Mouse (Mus musculus): ENCODE measurements around the gene B3gnt7. TPM values are rescaled to one million over a fixed set of nuclear protein-coding genes. Genes with fewer than 3 reads are reported as not detected.

Gene B3gnt7
- polyA plus RNA-seq, 1 experiment from 2014 or later: 3.7 TPM

GRCm38 (mm10) chr1:86284101-86284500 is 18.5 kb upstream of the B3gnt7 start:
- 92% methylated on average over 5 of the region's 5 CpGs for WGBS
- no peaks in the 10 kb centered on the region for H3K4me1 ChIP-seq (replicated peaks)
- no peak for ATAC-seq (ENCODE audit: low FRiP score)
- no peaks in the 10 kb centered on the region for H3K27me3 ChIP-seq
- no peak overlapping the region for H3K4me2 ChIP-seq
- H3K9ac ChIP-seq: no peak overlapping the region
- H3K36me3 ChIP-seq: no peaks in the 10 kb centered on the region
- H3K9me3 ChIP-seq: no peaks in the 10 kb centered on the region
- no peak overlapping the region for H3K27ac ChIP-seq
- no peak overlapping the region for H3K4me3 ChIP-seq

GRCm38 (mm10) chr1:86285295-86285694 is 17.3 kb upstream of the B3gnt7 start:
- no peak for ATAC-seq (ENCODE audit: low FRiP score)
- Histone ChIP-seq H3K9me3 (no peaks in the 10 kb centered on the region), H3K27ac (no peak overlapping the region), H3K4me2 (no peak overlapping the region), H3K4me3 (no peak overlapping the region), H3K36me3 (no peaks in the 10 kb centered on the region), H3K4me1 (replicated peaks) (no peaks in the 10 kb centered on the region), H3K27me3 (no peaks in the 10 kb centered on the region), H3K9ac (no peak overlapping the region)
- 80% methylated on average over 6 of the region's 6 CpGs for WGBS

- no peaks in the 10 kb centered on the region for H3K27me3 ChIP-seq
- no peak overlapping the region for H3K4me3 ChIP-seq
- H3K36me3 ChIP-seq: no peaks in the 10 kb centered on the region
- H3K4me2 ChIP-seq: no peak overlapping the region
- no peak overlapping the region for H3K27ac ChIP-seq
- no peak for ATAC-seq (ENCODE audit: low FRiP score)
- H3K4me1 ChIP-seq (replicated peaks): no peaks in the 10 kb centered on the region
- 84% methylated on average over 4 of the region's 4 CpGs for WGBS
- no peak overlapping the region for H3K9ac ChIP-seq
- H3K9me3 ChIP-seq: no peaks in the 10 kb centered on the region
These were observed 15.2 kb upstream of the B3gnt7 start for GRCm38 (mm10) chr1:86287473-86287872.

- peaks cover 10% of the 10 kb centered on the region; the same call in 1 of the 2 replicates for H3K4me1 ChIP-seq (replicated peaks)
- H3K9me3 ChIP-seq: no peaks in the 10 kb centered on the region
- H3K27me3 ChIP-seq: peaks cover 3% of the 10 kb centered on the region
- no peak overlapping the region for H3K4me3 ChIP-seq
- no peaks in the 10 kb centered on the region for H3K36me3 ChIP-seq
- no peak overlapping the region for H3K27ac ChIP-seq
- no peak overlapping the region for H3K9ac ChIP-seq
- 81% methylated on average over 3 of the region's 3 CpGs for WGBS
- no peak for ATAC-seq (ENCODE audit: low FRiP score)
- no peak overlapping the region for H3K4me2 ChIP-seq
These were observed 12.2 kb upstream of the B3gnt7 start for GRCm38 (mm10) chr1:86290452-86290851.

- WGBS: 88% methylated on average over 3 of the region's 3 CpGs
- Histone ChIP-seq H3K27me3 (peaks cover 12% of the 10 kb centered on the region), H3K4me1 (replicated peaks) (peaks cover 10% of the 10 kb centered on the region; the same call in 1 of the 2 replicates), H3K4me2 (no peak overlapping the region), H3K9ac (no peak overlapping the region), H3K9me3 (no peaks in the 10 kb centered on the region), H3K27ac (no peak overlapping the region), H3K36me3 (no peaks in the 10 kb centered on the region), H3K4me3 (no peak overlapping the region)
- no peak for ATAC-seq (ENCODE audit: low FRiP score)
These were observed 9.5 kb upstream of the B3gnt7 start for GRCm38 (mm10) chr1:86293091-86293490.

GRCm38 (mm10) chr1:86293868-86294267 is 8.8 kb upstream of the B3gnt7 start:
- no peak overlapping the region for H3K9ac ChIP-seq
- no peaks in the 10 kb centered on the region for H3K9me3 ChIP-seq
- no peak overlapping the region for H3K27ac ChIP-seq
- H3K4me3 ChIP-seq: no peak overlapping the region
- H3K36me3 ChIP-seq: no peaks in the 10 kb centered on the region
- WGBS: 93% methylated on average over 5 of the region's 5 CpGs
- peaks cover 10% of the 10 kb centered on the region; the same call in 1 of the 2 replicates for H3K4me1 ChIP-seq (replicated peaks)
- no peak for ATAC-seq (ENCODE audit: low FRiP score)
- H3K27me3 ChIP-seq: peaks cover 16% of the 10 kb centered on the region
- H3K4me2 ChIP-seq: no peak overlapping the region

GRCm38 (mm10) chr1:86294472-86294871 is 8.2 kb upstream of the B3gnt7 start:
- peaks cover 16% of the 10 kb centered on the region for H3K27me3 ChIP-seq
- no peak overlapping the region for H3K9ac ChIP-seq

GRCm38 (mm10) chr1:86300093-86300492 is 2.5 kb upstream of the B3gnt7 start:
- Histone ChIP-seq H3K36me3 (no peaks in the 10 kb centered on the region), H3K4me3 (no peak overlapping the region), H3K9ac (no peak overlapping the region), H3K4me1 (replicated peaks) (peaks cover 20% of the 10 kb centered on the region), H3K27ac (no peak overlapping the region), H3K9me3 (no peaks in the 10 kb centered on the region), H3K27me3 (peaks cover 66% of the 10 kb centered on the region), H3K4me2 (no peak overlapping the region)
- ATAC-seq (ENCODE audit: low FRiP score): no peak
- WGBS: 13% methylated on average over 2 of the region's 2 CpGs

More at GRCm38 (mm10) chr1:86294472-86294871, 8.2 kb upstream of the B3gnt7 start:
- WGBS: 12% methylated on average over 4 of the region's 4 CpGs
- H3K4me1 ChIP-seq (replicated peaks): peaks cover 10% of the 10 kb centered on the region; the same call in 1 of the 2 replicates
- H3K4me2 ChIP-seq: no peak overlapping the region
- no peaks in the 10 kb centered on the region for H3K36me3 ChIP-seq
- H3K4me3 ChIP-seq: no peak overlapping the region
- peak; percentile 65; the same call in 1 of the 2 replicates for ATAC-seq (ENCODE audit: low FRiP score)
- H3K27ac ChIP-seq: no peak overlapping the region
- no peaks in the 10 kb centered on the region for H3K9me3 ChIP-seq

GRCm38 (mm10) chr1:86300731-86301130 is 1.9 kb upstream of the B3gnt7 start:
- Histone ChIP-seq H3K36me3 (no peaks in the 10 kb centered on the region), H3K4me1 (replicated peaks) (peaks cover 19% of the 10 kb centered on the region), H3K27ac (no peak overlapping the region), H3K9ac (no peak overlapping the region), H3K9me3 (no peaks in the 10 kb centered on the region), H3K4me2 (no peak overlapping the region), H3K27me3 (peaks cover 72% of the 10 kb centered on the region), H3K4me3 (no peak overlapping the region)
- 53% methylated on average over 7 of the region's 7 CpGs for WGBS
- no peak for ATAC-seq (ENCODE audit: low FRiP score)

GRCm38 (mm10) chr1:86301221-86302091 is 1.2 kb upstream of the B3gnt7 start:
- WGBS: 53% methylated on average over 6 of the region's 6 CpGs
- Histone ChIP-seq H3K9me3 (no peaks in the 10 kb centered on the region), H3K9ac (no peak overlapping the region), H3K27me3 (peaks cover 80% of the 10 kb centered on the region), H3K36me3 (no peaks in the 10 kb centered on the region), H3K4me1 (replicated peaks) (peaks cover 19% of the 10 kb centered on the region), H3K4me2 (no peak overlapping the region), H3K4me3 (no peak overlapping the region), H3K27ac (no peak overlapping the region)
- ATAC-seq (ENCODE audit: low FRiP score): no peak

GRCm38 (mm10) chr1:86303063-86303872 is 636 bp downstream of the B3gnt7 start:
- H3K9me3 ChIP-seq: no peaks in the 10 kb centered on the region
- H3K36me3 ChIP-seq: no peaks in the 10 kb centered on the region
- peak overlapping the region; percentile 98 for H3K4me2 ChIP-seq
- H3K27me3 ChIP-seq: peaks cover 75% of the 10 kb centered on the region
- peaks cover 19% of the 10 kb centered on the region for H3K4me1 ChIP-seq (replicated peaks)
- peak overlapping the region; percentile 80 for H3K9ac ChIP-seq
- H3K4me3 ChIP-seq: peak overlapping the region; percentile 67
- ATAC-seq (ENCODE audit: low FRiP score): peak; percentile 78
- WGBS: under 1% methylated on average over 65 of the region's 65 CpGs
- 0 out of 2 replicates have a peak overlapping the region, but pooled peaks have one; percentile 8 for H3K27ac ChIP-seq

GRCm38 (mm10) chr1:86303873-86304250 is 1.2 kb downstream of the B3gnt7 start:
- peak overlapping the region; percentile 80 for H3K9ac ChIP-seq
- H3K4me3 ChIP-seq: peak overlapping the region; percentile 67
- no peaks in the 10 kb centered on the region for H3K9me3 ChIP-seq
- no peaks in the 10 kb centered on the region for H3K36me3 ChIP-seq
- 4% methylated on average over 16 of the region's 16 CpGs for WGBS
- ATAC-seq (ENCODE audit: low FRiP score): no peak
- H3K27me3 ChIP-seq: peaks cover 72% of the 10 kb centered on the region
- 0 out of 2 replicates have a peak overlapping the region, but pooled peaks have one; percentile 8 for H3K27ac ChIP-seq
- H3K4me1 ChIP-seq (replicated peaks): peaks cover 19% of the 10 kb centered on the region
- H3K4me2 ChIP-seq: peak overlapping the region; percentile 98

Measured in hindbrain, embryonic 13.5 days (tissue).